Mouse (Mus musculus) hindbrain, embryonic 11.5 days (tissue): Measurements from ENCODE around the gene Slc34a3. TPM values are rescaled to one million over a fixed set of nuclear protein-coding genes. Genes with fewer than 3 reads are reported as not detected.

Source experiments
- ATAC-seq: fragments of 200-750 bp; cut with Nextera tagmentation; 2 replicates; pipeline ENCODE4 v1.8.0; 2017; ENCODE audit warnings: mild to moderate bottlenecking, moderate TSS enrichment, moderate library complexity; ENCODE audit not compliant: low FRiP score
- DNase-seq: peaks from one replicate; pipeline ENCODE4 v3.0.0-alpha.2; 2015; ENCODE audit warnings: low spot score
- H3K27ac ChIP-seq: fragments of 300-500 bp; sonication (generic); 2 replicates; pipeline ENCODE4 v1.5.1; 2014; ENCODE audit warnings: mild to moderate bottlenecking, low read depth, low read length
- H3K27me3 ChIP-seq: fragments of 300-500 bp; sonication (generic); 2 replicates; pipeline ENCODE4 v1.6.1; 2014; ENCODE audit warnings: mild to moderate bottlenecking, low read length, moderate library complexity, mixed read lengths; ENCODE audit not compliant: control insufficient read depth, insufficient read depth
- H3K36me3 ChIP-seq: fragments of 300-500 bp; sonication (generic); 2 replicates; pipeline ENCODE4 v1.6.1; 2014; ENCODE audit warnings: mild to moderate bottlenecking, low read length, moderate library complexity, mixed read lengths; ENCODE audit not compliant: control insufficient read depth, insufficient read depth
- H3K4me1 ChIP-seq: fragments of 300-500 bp; sonication (generic); replicated peaks from 2 replicates; pipeline ENCODE4 v1.6.1; 2014; ENCODE audit warnings: low read length, mixed read lengths; ENCODE audit not compliant: control insufficient read depth, insufficient read depth
- H3K4me2 ChIP-seq: fragments of 300-500 bp; sonication (generic); replicated peaks from 2 replicates; pipeline ENCODE4 v1.6.1; 2014; ENCODE audit warnings: mild to moderate bottlenecking, low read depth, low read length
- H3K4me3 ChIP-seq: fragments of 300-500 bp; sonication (generic); 2 replicates; pipeline ENCODE4 v1.5.1; 2014; ENCODE audit warnings: low read depth, low read length
- H3K9ac ChIP-seq: fragments of 300-500 bp; sonication (generic); 2 replicates; pipeline ENCODE4 v1.6.1; 2014; ENCODE audit warnings: low read depth, low read length
- H3K9me3 ChIP-seq: fragments of 300-500 bp; sonication (generic); 2 replicates; pipeline ENCODE4 v1.6.1; 2016; ENCODE audit warnings: low read length; ENCODE audit not compliant: control insufficient read depth
- WGBS: fragments of 180-500 bp; shearing (Covaris S2); extraction: QIAGEN DNeasy Blood & Tissue Kit; methylation state at CpG from one replicate; pipeline ENCODE4 v1.1.7; 2014; 5-methylcytosine and 5-hydroxymethylcytosine counted together
- polyA plus RNA-seq: library from polyadenylated mRNA; unstranded; fragments of >200 nt; fragmentation: Nextera tagmentation; extraction: Ambion mirVana; gene quantifications from 2 replicates; pipeline ENCODE4 v1.2.1, GENCODE M21; 2014

Slc34a3 gene
- polyA plus RNA-seq, 1 experiment from 2014 or later, result not detected

GRCm38 (mm10) chr2:25233421-25233820, 743 bp downstream of the Slc34a3 start:
- Histone ChIP-seq H3K36me3 (no peaks in the 10 kb centered on the region), H3K27ac (no peak overlapping the region), H3K4me3 (no peak overlapping the region), H3K4me2 (no peak overlapping the region), H3K4me1 (peaks cover 1% of the 10 kb centered on the region; the same call in 1 of the 2 replicates), H3K9me3 (no peaks in the 10 kb centered on the region), H3K27me3 (no peaks in the 10 kb centered on the region), H3K9ac (no peak overlapping the region)
- ATAC-seq (no peak), DNase-seq (no peak)
- 82% methylated on average over 4 of the region's 4 CpGs for WGBS

GRCm38 (mm10) chr2:25231038-25231437, 3.1 kb downstream of the Slc34a3 start:
- ATAC-seq, result no peak
- Histone ChIP-seq H3K4me3 (no peak overlapping the region), H3K27me3 (no peaks in the 10 kb centered on the region), H3K9ac (no peak overlapping the region), H3K36me3 (no peaks in the 10 kb centered on the region), H3K4me2 (no peak overlapping the region), H3K27ac (no peak overlapping the region), H3K9me3 (no peaks in the 10 kb centered on the region), H3K4me1 (peaks cover 2% of the 10 kb centered on the region; the same call in 1 of the 2 replicates)
- no peak for DNase-seq
- 52% methylated on average over 12 of the region's 12 CpGs for WGBS

- no peaks in the 10 kb centered on the region for H3K36me3 ChIP-seq
- DNase-seq (no peak), ATAC-seq (no peak)
- WGBS, result 90% methylated on average over 7 of the region's 7 CpGs
- H3K9ac ChIP-seq, result no peak overlapping the region
- H3K4me1 ChIP-seq, result peaks cover 4% of the 10 kb centered on the region; the same call in 1 of the 2 replicates
- H3K9me3 ChIP-seq, result no peaks in the 10 kb centered on the region
- H3K4me3 ChIP-seq, result no peak overlapping the region
- no peak overlapping the region for H3K27ac ChIP-seq
- H3K4me2 ChIP-seq, result no peak overlapping the region
- H3K27me3 ChIP-seq, result no peaks in the 10 kb centered on the region
Observed at GRCm38 (mm10) chr2:25230581-25230980, 3.6 kb downstream of the Slc34a3 start.

- ATAC-seq, result no peak
- Histone ChIP-seq H3K4me1 (peaks cover 5% of the 10 kb centered on the region; the same call in 1 of the 2 replicates), H3K9ac (no peak overlapping the region), H3K4me3 (no peak overlapping the region), H3K4me2 (no peak overlapping the region), H3K27me3 (no peaks in the 10 kb centered on the region), H3K27ac (no peak overlapping the region), H3K9me3 (no peaks in the 10 kb centered on the region), H3K36me3 (no peaks in the 10 kb centered on the region)
- DNase-seq, result no peak
- 84% methylated on average over 5 of the region's 5 CpGs for WGBS
Observed at GRCm38 (mm10) chr2:25229582-25229981, 4.6 kb downstream of the Slc34a3 start.

GRCm38 (mm10) chr2:25228995-25229530, 5.1 kb downstream of the Slc34a3 start:
- Histone ChIP-seq H3K4me3 (no peak overlapping the region), H3K9ac (no peak overlapping the region), H3K4me1 (peaks cover 5% of the 10 kb centered on the region; the same call in 1 of the 2 replicates), H3K36me3 (no peaks in the 10 kb centered on the region), H3K4me2 (no peak overlapping the region), H3K27ac (no peak overlapping the region), H3K9me3 (no peaks in the 10 kb centered on the region), H3K27me3 (no peaks in the 10 kb centered on the region)
- DNase-seq, result no peak
- WGBS, result 70% methylated on average over 6 of the region's 6 CpGs
- ATAC-seq, result no peak

GRCm38 (mm10) chr2:25228431-25228889, 5.7 kb downstream of the Slc34a3 start:
- Histone ChIP-seq H3K36me3 (no peaks in the 10 kb centered on the region), H3K27ac (peak overlapping the region; percentile 33; the same call in 1 of the 2 replicates), H3K4me1 (peaks cover 5% of the 10 kb centered on the region; the same call in 1 of the 2 replicates), H3K27me3 (no peaks in the 10 kb centered on the region), H3K9me3 (no peaks in the 10 kb centered on the region), H3K4me2 (peak overlapping the region; percentile 12; the same call in 1 of the 2 replicates), H3K9ac (no peak overlapping the region), H3K4me3 (no peak overlapping the region)
- WGBS, result 3% methylated on average over 7 of the region's 7 CpGs
- no peak for ATAC-seq
- DNase-seq, result peak; percentile 85

GRCm38 (mm10) chr2:25227406-25227805, 6.8 kb downstream of the Slc34a3 start:
- no peak for ATAC-seq

GRCm38 (mm10) chr2:25226864-25227263, 7.3 kb downstream of the Slc34a3 start:
- Histone ChIP-seq H3K4me1 (peaks cover 5% of the 10 kb centered on the region; the same call in 1 of the 2 replicates), H3K27ac (no peak overlapping the region), H3K4me2 (no peak overlapping the region), H3K9me3 (no peaks in the 10 kb centered on the region), H3K4me3 (no peak overlapping the region), H3K9ac (no peak overlapping the region), H3K27me3 (no peaks in the 10 kb centered on the region), H3K36me3 (no peaks in the 10 kb centered on the region)
- 79% methylated on average over 5 of the region's 5 CpGs for WGBS
- DNase-seq, result no peak
- no peak for ATAC-seq

More at GRCm38 (mm10) chr2:25227406-25227805, 6.8 kb downstream of the Slc34a3 start:
- 95% methylated on average over 4 of the region's 4 CpGs for WGBS
- no peak for DNase-seq
- Histone ChIP-seq H3K9ac (no peak overlapping the region), H3K9me3 (no peaks in the 10 kb centered on the region), H3K4me2 (no peak overlapping the region), H3K27me3 (no peaks in the 10 kb centered on the region), H3K36me3 (no peaks in the 10 kb centered on the region), H3K4me1 (peaks cover 5% of the 10 kb centered on the region; the same call in 1 of the 2 replicates), H3K27ac (no peak overlapping the region), H3K4me3 (no peak overlapping the region)

- DNase-seq (no peak), ATAC-seq (no peak)
- H3K27me3 ChIP-seq, result no peaks in the 10 kb centered on the region
- peak overlapping the region; percentile 37; the same call in 1 of the 2 replicates for H3K4me3 ChIP-seq
- peak overlapping the region; percentile 33; the same call in 1 of the 2 replicates for H3K4me2 ChIP-seq
- no peaks in the 10 kb centered on the region for H3K36me3 ChIP-seq
- peak overlapping the region; percentile 94 for H3K27ac ChIP-seq
- WGBS, result 81% methylated on average over 8 of the region's 8 CpGs
- H3K4me1 ChIP-seq, result peaks cover 5% of the 10 kb centered on the region; the same call in 1 of the 2 replicates
- H3K9ac ChIP-seq, result peak overlapping the region; percentile 54; the same call in 1 of the 2 replicates
- H3K9me3 ChIP-seq, result no peaks in the 10 kb centered on the region
Observed at GRCm38 (mm10) chr2:25225811-25226379, 8.3 kb downstream of the Slc34a3 start.
